Mouse (Mus musculus) intestine, embryonic 15.5 days (tissue): ENCODE measurements around the gene Elf2. TPM values are rescaled to one million over a fixed set of nuclear protein-coding genes. Genes with fewer than 3 reads are reported as not detected.

Source experiments
- ATAC-seq: fragments of 200-750 bp; cut with Nextera tagmentation; 2 replicates; pipeline ENCODE4 v1.8.0; 2017; ENCODE audit warnings: moderate TSS enrichment, moderate library complexity
- H3K27ac ChIP-seq: fragments of 300-500 bp; sonication (generic); 2 replicates; pipeline ENCODE4 v1.5.1; 2015; ENCODE audit warnings: mild to moderate bottlenecking, inconsistent platforms
- H3K27me3 ChIP-seq: fragments of 300-500 bp; sonication (generic); replicated peaks from 2 replicates; pipeline ENCODE4 v1.6.1; 2015; ENCODE audit warnings: inconsistent platforms
- H3K36me3 ChIP-seq: fragments of 300-500 bp; sonication (generic); 2 replicates; pipeline ENCODE4 v1.6.1; 2015; ENCODE audit warnings: inconsistent platforms
- H3K4me1 ChIP-seq: fragments of 300-500 bp; sonication (generic); replicated peaks from 2 replicates; pipeline ENCODE4 v1.6.1; 2015; ENCODE audit warnings: inconsistent platforms
- H3K4me2 ChIP-seq: fragments of 300-500 bp; sonication (generic); replicated peaks from 2 replicates; pipeline ENCODE4 v1.6.1; 2015; ENCODE audit warnings: mild to moderate bottlenecking, inconsistent platforms
- H3K4me3 ChIP-seq: fragments of 300-500 bp; sonication (generic); replicated peaks from 2 replicates; pipeline ENCODE4 v1.5.1; 2015; ENCODE audit warnings: inconsistent platforms
- H3K9ac ChIP-seq: fragments of 300-500 bp; sonication (generic); 2 replicates; pipeline ENCODE4 v1.6.1; 2015; ENCODE audit warnings: inconsistent platforms
- H3K9me3 ChIP-seq: fragments of 300-500 bp; sonication (generic); 2 replicates; pipeline ENCODE4 v1.6.1; 2016; ENCODE audit warnings: inconsistent platforms
- whole genome bisulfite sequencing: fragments of 180-500 bp; shearing (Covaris S2); methylation state at CpG from one replicate; pipeline ENCODE4 v1.1.7; 2015; 5-methylcytosine and 5-hydroxymethylcytosine counted together
- polyA plus RNA-seq: library from polyadenylated mRNA; unstranded; fragments of >200 nt; fragmentation: Nextera tagmentation; extraction: Ambion mirVana; gene quantifications from 2 replicates; pipeline ENCODE4 v1.2.1, GENCODE M21; 2015

Elf2 gene
- polyA plus RNA-seq, 1 experiment from 2014 or later, result 62.8 TPM

GRCm38 (mm10) chr3:51339734-51340551 is 520 bp downstream of the Elf2 start:
- Histone ChIP-seq H3K9me3 (no peaks in the 10 kb centered on the region), H3K4me1 (no peaks in the 10 kb centered on the region), H3K4me2 (peak overlapping the region; percentile 94), H3K4me3 (peak overlapping the region; percentile 93), H3K36me3 (no peaks in the 10 kb centered on the region), H3K27me3 (no peaks in the 10 kb centered on the region), H3K27ac (peak overlapping the region; percentile 97), H3K9ac (peak overlapping the region; percentile 86)
- ATAC-seq, result peak; percentile 65
- under 1% methylated on average over 95 of the region's 113 CpGs for WGBS

DNA sequence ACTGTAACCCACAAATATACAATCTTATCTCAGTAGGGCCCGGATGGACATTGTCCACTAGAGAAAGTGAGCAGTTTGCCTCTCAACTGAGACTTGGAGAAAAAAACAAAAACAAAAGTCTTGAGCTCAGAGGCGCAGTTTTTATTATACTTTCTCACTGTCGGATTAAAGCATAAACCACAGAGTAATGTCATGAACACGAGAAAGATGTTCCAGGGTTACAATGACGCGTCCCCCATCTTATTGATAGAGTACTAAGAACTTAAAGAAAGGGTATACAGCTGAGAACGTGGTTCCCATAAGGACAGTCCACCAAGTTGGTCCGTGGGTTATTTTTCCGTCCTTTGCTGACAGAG is 1.1 kb downstream of the Elf2 start:
- no peaks in the 10 kb centered on the region for H3K9me3 ChIP-seq
- 3% methylated on average over 9 of the region's 9 CpGs for WGBS
- peak overlapping the region; percentile 86 for H3K9ac ChIP-seq

GRCm38 (mm10) chr3:51335378-51335777 is 5.1 kb downstream of the Elf2 start:
- no peaks in the 10 kb centered on the region for H3K27me3 ChIP-seq
- H3K4me3 ChIP-seq, result no peak overlapping the region
- H3K36me3 ChIP-seq, result no peaks in the 10 kb centered on the region
- H3K4me2 ChIP-seq, result no peak overlapping the region
- no peak for ATAC-seq
- 80% methylated on average over 8 of the region's 8 CpGs for WGBS
- no peak overlapping the region for H3K9ac ChIP-seq
- no peak overlapping the region for H3K27ac ChIP-seq
- H3K4me1 ChIP-seq, result 0 out of 2 replicates have a peak, but pooled peaks cover 3% of the 10 kb centered on the region
- no peaks in the 10 kb centered on the region for H3K9me3 ChIP-seq

More for the DNA sequence above, 1.1 kb downstream of the Elf2 start:
- Histone ChIP-seq H3K36me3 (no peaks in the 10 kb centered on the region), H3K27me3 (no peaks in the 10 kb centered on the region), H3K4me2 (peak overlapping the region; percentile 94), H3K27ac (0 out of 2 replicates have a peak overlapping the region, but pooled peaks have one; percentile 97), H3K4me3 (peak overlapping the region; percentile 93), H3K4me1 (no peaks in the 10 kb centered on the region)
- no peak for ATAC-seq

DNA sequence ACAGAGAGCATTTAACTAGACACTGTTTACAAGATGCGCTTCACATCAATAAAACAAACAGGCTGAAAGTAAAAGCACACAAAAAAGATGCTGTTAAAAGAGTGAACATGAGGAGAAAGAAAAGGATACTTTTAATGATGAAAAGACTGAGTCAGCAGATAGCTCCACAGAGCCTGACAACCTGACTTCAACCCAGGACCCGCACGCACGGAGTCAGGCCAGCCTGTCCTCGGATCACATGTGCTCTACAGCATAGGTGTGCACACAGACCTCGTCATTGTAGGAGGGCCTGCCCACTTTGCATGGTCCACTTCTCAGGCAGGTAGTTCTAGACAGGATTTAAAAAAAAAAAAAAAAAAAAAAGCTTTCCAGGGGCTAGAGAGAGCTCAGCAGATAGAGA is 6.5 kb downstream of the Elf2 start:
- WGBS, result 72% methylated on average over 6 of the region's 6 CpGs
- Histone ChIP-seq H3K4me2 (no peak overlapping the region), H3K27ac (no peak overlapping the region), H3K9ac (no peak overlapping the region), H3K9me3 (no peaks in the 10 kb centered on the region), H3K4me3 (no peak overlapping the region), H3K4me1 (0 out of 2 replicates have a peak, but pooled peaks cover 3% of the 10 kb centered on the region), H3K27me3 (no peaks in the 10 kb centered on the region), H3K36me3 (no peaks in the 10 kb centered on the region)
- no peak for ATAC-seq

- H3K9ac ChIP-seq, result no peak overlapping the region; the same call in 1 of the 2 replicates
- no peak overlapping the region for H3K4me2 ChIP-seq
- H3K27me3 ChIP-seq, result no peaks in the 10 kb centered on the region
Observed at GRCm38 (mm10) chr3:51333234-51333889, 7.1 kb downstream of the Elf2 start.

DNA sequence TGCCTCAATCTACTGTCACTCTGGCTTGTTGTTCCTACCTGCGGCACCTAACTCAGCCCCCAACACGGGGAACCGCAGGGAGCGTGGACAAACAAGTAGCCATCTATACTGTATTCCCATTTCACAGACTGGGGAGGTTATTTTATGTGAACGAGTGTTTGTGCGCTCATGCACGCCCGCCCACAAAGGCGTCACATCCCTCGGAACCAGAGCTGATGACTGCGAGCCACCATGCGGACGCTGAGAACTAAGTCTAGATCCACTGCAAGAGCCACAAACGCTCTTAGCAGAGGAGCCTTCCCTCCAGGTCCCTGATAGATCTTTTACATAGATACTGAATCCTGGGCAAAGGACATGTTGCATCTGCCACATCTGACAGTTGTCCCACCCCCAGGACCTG is 10.4 kb downstream of the Elf2 start:
- no peak overlapping the region for H3K9ac ChIP-seq
- no peak for ATAC-seq
- no peaks in the 10 kb centered on the region for H3K36me3 ChIP-seq
- 87% methylated on average over 14 of the region's 14 CpGs for WGBS
- H3K27ac ChIP-seq, result no peak overlapping the region
- no peak overlapping the region for H3K4me2 ChIP-seq
- no peaks in the 10 kb centered on the region for H3K27me3 ChIP-seq
- no peaks in the 10 kb centered on the region for H3K9me3 ChIP-seq
- H3K4me3 ChIP-seq, result no peak overlapping the region
- peaks cover 3% of the 10 kb centered on the region; the same call in 1 of the 2 replicates for H3K4me1 ChIP-seq

More at GRCm38 (mm10) chr3:51333234-51333889, 7.1 kb downstream of the Elf2 start:
- peak; percentile 75 for ATAC-seq
- no peaks in the 10 kb centered on the region for H3K9me3 ChIP-seq
- H3K27ac ChIP-seq, result no peak overlapping the region
- H3K36me3 ChIP-seq, result no peaks in the 10 kb centered on the region
- H3K4me3 ChIP-seq, result no peak overlapping the region
- WGBS, result 44% methylated on average over 10 of the region's 10 CpGs
- H3K4me1 ChIP-seq, result 0 out of 2 replicates have a peak, but pooled peaks cover 3% of the 10 kb centered on the region

DNA sequence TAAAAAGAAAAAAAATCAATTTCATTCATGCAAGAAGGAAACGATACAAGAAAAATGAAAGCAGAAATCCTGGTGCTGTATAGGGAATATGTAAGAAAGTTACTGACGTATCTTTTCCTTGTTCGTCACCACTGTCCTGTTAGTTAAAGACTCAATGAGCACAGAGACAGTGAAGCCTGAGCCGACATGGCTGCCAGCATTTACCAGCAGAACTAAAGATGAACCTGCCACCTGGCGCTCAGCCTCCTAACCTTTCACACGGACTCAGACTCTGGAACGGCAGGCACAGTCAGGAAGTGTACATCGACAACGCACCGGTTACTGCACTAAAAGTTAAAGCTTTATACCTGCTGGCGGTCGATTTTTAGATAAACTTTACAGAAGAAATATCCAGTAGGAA is 11.9 kb downstream of the Elf2 start:
- Histone ChIP-seq H3K27ac (no peak overlapping the region), H3K4me3 (no peak overlapping the region), H3K27me3 (no peaks in the 10 kb centered on the region), H3K9me3 (no peaks in the 10 kb centered on the region), H3K36me3 (no peaks in the 10 kb centered on the region), H3K9ac (no peak overlapping the region), H3K4me2 (no peak overlapping the region), H3K4me1 (no peaks in the 10 kb centered on the region; the same call in 1 of the 2 replicates)
- no peak for ATAC-seq
- WGBS, result 82% methylated on average over 12 of the region's 12 CpGs

GRCm38 (mm10) chr3:51327817-51328216 is 12.6 kb downstream of the Elf2 start:
- H3K4me2 ChIP-seq, result no peak overlapping the region
- WGBS, result 68% methylated on average over 5 of the region's 5 CpGs
- H3K27ac ChIP-seq, result no peak overlapping the region
- H3K9ac ChIP-seq, result no peak overlapping the region
- ATAC-seq, result no peak
- no peaks in the 10 kb centered on the region for H3K36me3 ChIP-seq
- H3K27me3 ChIP-seq, result no peaks in the 10 kb centered on the region
- H3K9me3 ChIP-seq, result no peaks in the 10 kb centered on the region
- no peaks in the 10 kb centered on the region; the same call in 1 of the 2 replicates for H3K4me1 ChIP-seq
- H3K4me3 ChIP-seq, result no peak overlapping the region

DNA sequence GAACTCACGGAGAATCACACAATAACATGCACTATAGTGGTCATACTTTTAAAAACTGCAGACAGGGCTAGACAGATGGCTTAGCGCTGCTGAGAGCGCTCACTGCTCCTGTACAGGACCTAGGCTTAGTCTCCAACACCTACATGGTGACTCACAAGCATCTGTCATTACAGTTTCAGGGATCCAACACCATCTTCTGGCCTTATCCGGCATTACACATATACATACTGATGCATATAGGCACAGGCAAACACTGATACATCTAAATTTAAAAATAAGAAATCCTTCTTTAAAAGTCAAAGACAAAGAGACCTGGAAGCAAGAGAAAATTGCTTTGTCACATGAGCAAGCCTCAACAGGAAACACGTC is 13.1 kb downstream of the Elf2 start:
- WGBS, result 92% methylated on average over 5 of the region's 5 CpGs
- H3K4me1 ChIP-seq, result no peaks in the 10 kb centered on the region; the same call in 1 of the 2 replicates
- no peaks in the 10 kb centered on the region for H3K9me3 ChIP-seq
- no peaks in the 10 kb centered on the region for H3K36me3 ChIP-seq
- ATAC-seq, result 0 out of 2 replicates have a peak, but pooled peaks have one; percentile 27
- no peaks in the 10 kb centered on the region for H3K27me3 ChIP-seq
- H3K4me3 ChIP-seq, result no peak overlapping the region
- H3K9ac ChIP-seq, result no peak overlapping the region
- no peak overlapping the region for H3K4me2 ChIP-seq
- 0 out of 2 replicates have a peak overlapping the region, but pooled peaks have one; percentile 36 for H3K27ac ChIP-seq

- WGBS, result 45% methylated on average over 3 of the region's 3 CpGs
- Histone ChIP-seq H3K9ac (no peak overlapping the region), H3K4me3 (no peak overlapping the region), H3K4me1 (no peaks in the 10 kb centered on the region; the same call in 1 of the 2 replicates), H3K36me3 (no peaks in the 10 kb centered on the region), H3K9me3 (no peaks in the 10 kb centered on the region), H3K27ac (peak overlapping the region; percentile 36; the same call in 1 of the 2 replicates), H3K4me2 (no peak overlapping the region), H3K27me3 (no peaks in the 10 kb centered on the region)
- ATAC-seq, result peak; percentile 79
Observed at GRCm38 (mm10) chr3:51326664-51327428, 13.6 kb downstream of the Elf2 start.

DNA sequence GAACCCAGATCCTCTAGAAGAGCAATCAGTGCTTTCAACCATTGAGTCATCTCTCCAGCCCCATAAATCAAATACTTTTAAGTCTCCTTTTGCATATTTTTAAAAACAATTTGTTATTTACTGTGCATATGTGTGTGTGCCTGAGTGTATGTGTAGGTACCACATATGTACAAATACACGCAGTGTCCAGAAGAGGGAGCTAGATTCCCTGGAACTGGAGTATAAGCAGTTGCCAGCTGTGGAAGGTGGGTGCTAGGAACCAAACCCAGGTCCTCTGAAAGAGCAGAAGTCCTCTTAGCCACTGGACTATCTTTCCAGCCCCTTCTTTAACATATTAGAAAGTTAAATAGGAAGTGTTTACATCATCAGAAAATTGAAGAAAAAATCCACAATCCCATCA is 15.0 kb downstream of the Elf2 start:
- H3K9me3 ChIP-seq, result no peaks in the 10 kb centered on the region
- no peak for ATAC-seq
- no peak overlapping the region for H3K9ac ChIP-seq
- H3K4me2 ChIP-seq, result no peak overlapping the region
- no peaks in the 10 kb centered on the region for H3K27me3 ChIP-seq
- H3K36me3 ChIP-seq, result no peaks in the 10 kb centered on the region
- no peaks in the 10 kb centered on the region; the same call in 1 of the 2 replicates for H3K4me1 ChIP-seq
- no peak overlapping the region for H3K4me3 ChIP-seq
- H3K27ac ChIP-seq, result no peak overlapping the region
- WGBS, result 81% methylated on average over 1 of the region's 1 CpGs

- no peak overlapping the region for H3K4me3 ChIP-seq
- no peaks in the 10 kb centered on the region; the same call in 1 of the 2 replicates for H3K4me1 ChIP-seq
- H3K36me3 ChIP-seq, result no peaks in the 10 kb centered on the region
- no peak overlapping the region for H3K27ac ChIP-seq
- no peak overlapping the region for H3K4me2 ChIP-seq
- no peak overlapping the region for H3K9ac ChIP-seq
- no peak for ATAC-seq
- no peaks in the 10 kb centered on the region for H3K27me3 ChIP-seq
- WGBS, result 95% methylated on average over 14 of the region's 14 CpGs
- no peaks in the 10 kb centered on the region for H3K9me3 ChIP-seq
Observed at GRCm38 (mm10) chr3:51323006-51323405, 17.5 kb downstream of the Elf2 start.
